Mouse (Mus musculus) G1E (cell line): ENCODE results near the gene Dcaf4. TPM values are rescaled to one million over a fixed set of nuclear protein-coding genes. Genes with fewer than 3 reads are reported as not detected.

Experiments
- ATAC-seq: 2 replicates; pipeline ENCODE4 v1.8.0; 2016; ENCODE audit warnings: mild to moderate bottlenecking; ENCODE audit not compliant: insufficient number of reproducible peaks, poor library complexity, low FRiP score, severe bottlenecking; ENCODE audit errors: extremely low read depth
- DNase-seq: peaks from one replicate; pipeline ENCODE4 v3.0.0; 2012; ENCODE audit warnings: low spot score
- H3K27me3 ChIP-seq: 2 replicates; pipeline ENCODE4 v1.6.1; 2012; ENCODE audit warnings: mild to moderate bottlenecking, low read length, inconsistent platforms; ENCODE audit not compliant: insufficient read depth
- H3K36me3 ChIP-seq: replicated peaks from 2 replicates; pipeline ENCODE3; 2012; ENCODE audit warnings: mild to moderate bottlenecking, inconsistent platforms
- H3K4me1 ChIP-seq: 2 replicates; pipeline ENCODE4 v1.6.1; 2012; ENCODE audit warnings: low read depth, low read length, inconsistent platforms, mixed read lengths; ENCODE audit not compliant: insufficient read depth
- H3K4me3 ChIP-seq: 2 replicates; pipeline ENCODE4 v1.5.1; 2012; ENCODE audit warnings: low read depth, mild to moderate bottlenecking, inconsistent platforms, low read length, moderate library complexity, mixed read lengths
- H3K9me3 ChIP-seq: replicated peaks from 2 replicates; pipeline ENCODE4 v1.6.1; 2012; ENCODE audit warnings: inconsistent platforms
- CTCF ChIP-seq: IDR thresholded peaks from 2 replicates; pipeline ENCODE4 v1.5.1; 2012; ENCODE audit warnings: low read depth, low read length, inconsistent platforms, mixed read lengths
- GATA1 ChIP-seq: IDR thresholded peaks from 2 replicates; pipeline ENCODE4 v1.6.1; 2012; ENCODE audit warnings: borderline replicate concordance, low read length, inconsistent platforms, mixed read lengths
- GATA2 ChIP-seq: IDR thresholded peaks from 2 replicates; pipeline ENCODE4 v1.6.1; 2012; ENCODE audit warnings: low read depth, low read length, inconsistent platforms, borderline replicate concordance
- POLR2AphosphoS5 ChIP-seq: IDR thresholded peaks from 2 replicates; pipeline ENCODE4 v1.6.1; 2012; ENCODE audit warnings: low read depth, low read length, inconsistent platforms; ENCODE audit not compliant: insufficient replicate concordance
- TAL1 ChIP-seq: conservative IDR thresholded peaks from 2 replicates; pipeline ENCODE4 v1.6.1; 2012; ENCODE audit warnings: low read depth, low read length, inconsistent platforms, mixed read lengths
- polyA plus RNA-seq: library from polyadenylated mRNA; stranded (reverse); fragments of >175 nt; gene quantifications from 2 replicates; pipeline ENCODE4 v1.2.3, GENCODE M21; 2012
- total RNA-seq, 2 experiments: library from RNA; stranded (forward) in 1 of 2; stranded (reverse) in 1 of 2; fragments of 200-1000 nt in 1 of 2; fragments of >200 nt in 1 of 2; fragmentation: Nextera tagmentation in 1 of 2; gene quantifications; 2 replicates each; pipeline ENCODE4 v1.2.3; 2014 to 2017

Dcaf4 gene
- total and polyA plus RNA-seq, 3 experiments: 21.5 to 46.1 (median 31.2) TPM

- DNase-seq (no peak), ATAC-seq (no peak)
- Histone ChIP-seq H3K9me3 (peaks cover 7% of the 10 kb centered on the region), H3K4me1 (peaks cover 21% of the 10 kb centered on the region), H3K36me3 (no peaks in the 10 kb centered on the region), H3K4me3 (no peak overlapping the region), H3K27me3 (peaks cover 50% of the 10 kb centered on the region)
- no peak for TF ChIP-seq GATA2
- no peak for TF ChIP-seq TAL1
- no peak for TF ChIP-seq GATA1
- no peak for TF ChIP-seq POLR2AphosphoS5
- no peak for TF ChIP-seq CTCF
These were observed 26.1 kb upstream of the Dcaf4 start for GRCm38 (mm10) chr12:83494196-83494595.

- H3K9me3 ChIP-seq: peaks cover 7% of the 10 kb centered on the region
- TF ChIP-seq POLR2AphosphoS5 (no peak), GATA2 (no peak), GATA1 (no peak), CTCF (no peak), TAL1 (no peak)
- peaks cover 33% of the 10 kb centered on the region for H3K4me1 ChIP-seq
- H3K4me3 ChIP-seq: no peak overlapping the region
- peaks cover 53% of the 10 kb centered on the region for H3K27me3 ChIP-seq
- ATAC-seq: no peak
- H3K36me3 ChIP-seq: no peaks in the 10 kb centered on the region
- DNase-seq: no peak
These were observed 24.9 kb upstream of the Dcaf4 start for GRCm38 (mm10) chr12:83495248-83495960.

- DNase-seq (no peak), ATAC-seq (no peak)
- H3K9me3 ChIP-seq: peaks cover 7% of the 10 kb centered on the region
- peaks cover 35% of the 10 kb centered on the region for H3K4me1 ChIP-seq
- H3K4me3 ChIP-seq: no peak overlapping the region
- H3K36me3 ChIP-seq: no peaks in the 10 kb centered on the region
- peaks cover 54% of the 10 kb centered on the region for H3K27me3 ChIP-seq
- TF ChIP-seq POLR2AphosphoS5 (no peak), CTCF (no peak)
These were observed 24.3 kb upstream of the Dcaf4 start for GRCm38 (mm10) chr12:83495961-83496282.

- Histone ChIP-seq H3K36me3 (no peaks in the 10 kb centered on the region), H3K27me3 (peaks cover 58% of the 10 kb centered on the region), H3K4me3 (no peak overlapping the region), H3K9me3 (peaks cover 3% of the 10 kb centered on the region), H3K4me1 (peaks cover 35% of the 10 kb centered on the region)
- TF ChIP-seq POLR2AphosphoS5 (no peak), GATA1 (no peak), CTCF (no peak), TAL1 (no peak), GATA2 (no peak)
- DNase-seq (no peak), ATAC-seq (no peak)
These were observed 23.9 kb upstream of the Dcaf4 start for GRCm38 (mm10) chr12:83496336-83496735.

GRCm38 (mm10) chr12:83496736-83497135 is 23.5 kb upstream of the Dcaf4 start:
- Histone ChIP-seq H3K4me1 (peaks cover 38% of the 10 kb centered on the region), H3K36me3 (no peaks in the 10 kb centered on the region), H3K27me3 (peaks cover 62% of the 10 kb centered on the region), H3K4me3 (no peak overlapping the region), H3K9me3 (no peaks in the 10 kb centered on the region)
- ATAC-seq (no peak), DNase-seq (no peak)
- TF ChIP-seq CTCF (no peak), POLR2AphosphoS5 (no peak), GATA2 (no peak), GATA1 (no peak), TAL1 (no peak)

GRCm38 (mm10) chr12:83497959-83498358 is 22.3 kb upstream of the Dcaf4 start:
- DNase-seq (no peak), ATAC-seq (no peak)
- peaks cover 56% of the 10 kb centered on the region for H3K27me3 ChIP-seq
- TF ChIP-seq POLR2AphosphoS5 (no peak), GATA1 (no peak), TAL1 (no peak), GATA2 (no peak), CTCF (no peak)
- H3K4me1 ChIP-seq: peaks cover 45% of the 10 kb centered on the region
- H3K9me3 ChIP-seq: no peaks in the 10 kb centered on the region
- H3K36me3 ChIP-seq: no peaks in the 10 kb centered on the region
- H3K4me3 ChIP-seq: no peak overlapping the region
